Comparison of ENCODE assay signal across 8 mouse cellular contexts in the genomic region with DNA sequence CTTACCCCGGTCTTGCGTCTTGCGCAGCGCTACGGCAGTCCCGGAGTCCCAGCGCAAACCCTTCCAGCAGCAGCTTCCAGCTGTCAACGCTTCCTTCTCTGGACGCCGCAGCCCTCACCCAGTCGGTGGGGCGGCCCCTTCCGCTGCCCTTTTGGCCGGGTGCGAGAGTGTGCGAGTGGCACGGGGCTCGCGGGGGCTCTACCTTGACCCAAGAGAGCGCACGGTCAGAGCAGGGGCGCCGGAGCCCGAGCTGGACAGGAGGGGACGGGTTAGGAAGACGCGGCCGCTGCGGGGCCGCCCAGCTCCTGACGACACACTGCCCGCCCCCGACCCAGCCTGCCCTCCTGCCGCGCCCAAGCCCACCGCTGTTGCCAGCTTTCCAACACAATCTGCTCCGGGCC. TPM values are rescaled to one million over a fixed set of nuclear protein-coding genes. Genes with fewer than 3 reads are reported as not detected.
A peak's percentile ranks its signal among the peaks of the same experiment; 100 is the strongest.
DNase-seq lines count a peak whose midpoint lies in the region; ATAC-seq lines count a peak whose summit lies in the region.

No protein-coding gene starts in this region.

- no peaks in the 10 kb centered on the region for H3K36me3 ChIP-seq in embryonic facial prominence, embryonic 12.5 days
- no peaks in the 10 kb centered on the region for H3K36me3 ChIP-seq in heart, embryonic 10.5 days
- H3K36me3 ChIP-seq in kidney, embryonic 14.5 days (ENCODE audit: control insufficient read depth, insufficient read depth, low read length), result no peaks in the 10 kb centered on the region
- H3K36me3 ChIP-seq in neural tube, embryonic 15.5 days, result no peaks in the 10 kb centered on the region

- H3K4me3 ChIP-seq in embryonic facial prominence, embryonic 12.5 days, result peak overlapping the region; percentile 62
- peak overlapping the region; percentile 69 for H3K4me3 ChIP-seq in heart, embryonic 10.5 days
- peak overlapping the region; percentile 57 for H3K4me3 ChIP-seq in kidney, embryonic 14.5 days (ENCODE audit: low read length)
- peak overlapping the region; percentile 58 for H3K4me3 ChIP-seq in neural tube, embryonic 15.5 days (replicated peaks)

- peak; percentile 57 for DNase-seq in 3134 (ENCODE audit: extremely low read depth, insufficient read length, low spot score)
- peak; percentile 82 for DNase-seq in adrenal gland, adult 2 months
- DNase-seq in heart, embryonic 10.5 days (ENCODE audit: low spot score), result peak; percentile 84
- DNase-seq in lung, adult 18-20 months, result peak; percentile 70 to 71
- peak; percentile 44 for DNase-seq in thymus, postnatal 0 days (ENCODE audit: low spot score)

- H3K9me3 ChIP-seq in embryonic facial prominence, embryonic 12.5 days, result no peaks in the 10 kb centered on the region
- no peaks in the 10 kb centered on the region for H3K9me3 ChIP-seq in heart, embryonic 10.5 days
- H3K9me3 ChIP-seq in kidney, embryonic 14.5 days (ENCODE audit: control insufficient read depth, low read length), result no peaks in the 10 kb centered on the region
- H3K9me3 ChIP-seq in neural tube, embryonic 15.5 days (replicated peaks), result no peaks in the 10 kb centered on the region

- H3K4me2 ChIP-seq in embryonic facial prominence, embryonic 12.5 days (replicated peaks), result peak overlapping the region; percentile 89
- H3K4me2 ChIP-seq in kidney, embryonic 14.5 days (replicated peaks; ENCODE audit: low read depth, low read length), result peak overlapping the region; percentile 95
- peak overlapping the region; percentile 97 for H3K4me2 ChIP-seq in neural tube, embryonic 15.5 days

- H3K27ac ChIP-seq in embryonic facial prominence, embryonic 12.5 days, result peak overlapping the region; percentile 19; the same call in 1 of the 2 replicates
- peak overlapping the region; percentile 82 for H3K27ac ChIP-seq in heart, embryonic 10.5 days
- no peak overlapping the region for H3K27ac ChIP-seq in kidney, embryonic 14.5 days (ENCODE audit: low read depth, low read length)
- peak overlapping the region; percentile 25; the same call in 1 of the 2 replicates for H3K27ac ChIP-seq in neural tube, embryonic 15.5 days (replicated peaks)

- under 1% methylated on average over 37 of the region's 37 CpGs for WGBS in embryonic facial prominence, embryonic 12.5 days
- WGBS in heart, embryonic 10.5 days, result under 1% methylated on average over 36 of the region's 37 CpGs
- WGBS in kidney, embryonic 14.5 days, result 0% methylated on average over 37 of the region's 37 CpGs
- under 1% methylated on average over 37 of the region's 37 CpGs for WGBS in neural tube, embryonic 15.5 days

- peaks cover 19% of the 10 kb centered on the region for H3K4me1 ChIP-seq in embryonic facial prominence, embryonic 12.5 days
- peaks cover 26% of the 10 kb centered on the region for H3K4me1 ChIP-seq in heart, embryonic 10.5 days
- peaks cover 11% of the 10 kb centered on the region; the same call in 1 of the 2 replicates for H3K4me1 ChIP-seq in kidney, embryonic 14.5 days (ENCODE audit: control insufficient read depth, insufficient read depth, low read length)
- peaks cover 28% of the 10 kb centered on the region for H3K4me1 ChIP-seq in neural tube, embryonic 15.5 days

- peak overlapping the region; percentile 68 for H3K9ac ChIP-seq in embryonic facial prominence, embryonic 12.5 days
- peak overlapping the region; percentile 67 for H3K9ac ChIP-seq in kidney, embryonic 14.5 days (ENCODE audit: low read depth, low read length)
- H3K9ac ChIP-seq in neural tube, embryonic 15.5 days (replicated peaks), result peak overlapping the region; percentile 69

- ATAC-seq in embryonic facial prominence, embryonic 12.5 days (ENCODE audit: insufficient number of reproducible peaks, insufficient read depth, low FRiP score, low TSS enrichment), result peak; percentile 43; the same call in 1 of the 2 replicates
- peak; percentile 50 for ATAC-seq in kidney, embryonic 14.5 days (ENCODE audit: low FRiP score, low TSS enrichment)
- ATAC-seq in neural tube, embryonic 15.5 days (ENCODE audit: low FRiP score), result no peak

- H3K27me3 ChIP-seq in embryonic facial prominence, embryonic 12.5 days, result peaks cover 4% of the 10 kb centered on the region
- H3K27me3 ChIP-seq in heart, embryonic 10.5 days (ENCODE audit: insufficient read depth, poor library complexity, severe bottlenecking), result peaks cover 27% of the 10 kb centered on the region
- peaks cover 12% of the 10 kb centered on the region; the same call in 1 of the 2 replicates for H3K27me3 ChIP-seq in kidney, embryonic 14.5 days (ENCODE audit: control insufficient read depth, insufficient read depth, low read length)
- peaks cover 45% of the 10 kb centered on the region for H3K27me3 ChIP-seq in neural tube, embryonic 15.5 days (replicated peaks)

RNA-seq across cellular contexts. Expression of a gene that starts 0.9 kb away (rescaled TPM):
- 10 to 100 TPM; 11.4 to 26.1 TPM for total RNA-seq in adrenal gland, adult 2 months (2021)
- polyA plus RNA-seq in adrenal gland, adult 2 months (2012; rRNA removed), result 10.5 and 11.0 TPM in 2 replicates
- 9.3 and 10.4 TPM in 2 replicates for polyA plus RNA-seq in embryonic facial prominence, embryonic 12.5 days (2016; fragmentation: Nextera tagmentation; extraction: Ambion mirVana)
- 3.9 and 4.4 TPM in 2 replicates for polyA plus RNA-seq in heart, embryonic 10.5 days (2016; fragmentation: Nextera tagmentation; extraction: Ambion mirVana)
- 4.1 and 4.7 TPM in 2 replicates for polyA plus RNA-seq in kidney, embryonic 14.5 days (2014; fragmentation: Nextera tagmentation; extraction: Ambion mirVana)
- polyA plus RNA-seq in neural tube, embryonic 15.5 days (2015; fragmentation: Nextera tagmentation; extraction: Ambion mirVana), result 7.7 and 13.2 TPM in 2 replicates
- 135 and 136 TPM in 2 replicates for polyA plus RNA-seq in thymus, postnatal 0 days (2015; fragmentation: Nextera tagmentation; extraction: Ambion mirVana)

RNA-seq across cellular contexts. Expression of a gene that starts 3.9 kb away (rescaled TPM):
- total RNA-seq in adrenal gland, adult 2 months (2021), result 10 to 100 TPM; 22.9 to 26.5 TPM
- 11.5 and 15.5 TPM in 2 replicates for polyA plus RNA-seq in adrenal gland, adult 2 months (2012; rRNA removed)
- 48.9 and 53.1 TPM in 2 replicates for polyA plus RNA-seq in embryonic facial prominence, embryonic 12.5 days (2016; fragmentation: Nextera tagmentation; extraction: Ambion mirVana)
- 31.8 and 45.4 TPM in 2 replicates for polyA plus RNA-seq in heart, embryonic 10.5 days (2016; fragmentation: Nextera tagmentation; extraction: Ambion mirVana)
- polyA plus RNA-seq in kidney, embryonic 14.5 days (2014; fragmentation: Nextera tagmentation; extraction: Ambion mirVana), result 41.3 and 55.4 TPM in 2 replicates
- polyA plus RNA-seq in neural tube, embryonic 15.5 days (2015; fragmentation: Nextera tagmentation; extraction: Ambion mirVana), result 41.7 and 42.7 TPM in 2 replicates
- polyA plus RNA-seq in thymus, postnatal 0 days (2015; fragmentation: Nextera tagmentation; extraction: Ambion mirVana), result 74.7 and 79.2 TPM in 2 replicates

RNA-seq across cellular contexts. Expression of a gene that starts 39.0 kb away (rescaled TPM):
- 10 to 100 TPM; 12.6 to 16.2 TPM for total RNA-seq in adrenal gland, adult 2 months (2021)
- polyA plus RNA-seq in adrenal gland, adult 2 months (2012; rRNA removed), result 10.5 and 10.7 TPM in 2 replicates
- polyA plus RNA-seq in embryonic facial prominence, embryonic 12.5 days (2016; fragmentation: Nextera tagmentation; extraction: Ambion mirVana), result 134 and 143 TPM in 2 replicates
- 106 and 110 TPM in 2 replicates for polyA plus RNA-seq in heart, embryonic 10.5 days (2016; fragmentation: Nextera tagmentation; extraction: Ambion mirVana)
- polyA plus RNA-seq in kidney, embryonic 14.5 days (2014; fragmentation: Nextera tagmentation; extraction: Ambion mirVana), result 98.1 and 103 TPM in 2 replicates
- polyA plus RNA-seq in neural tube, embryonic 15.5 days (2015; fragmentation: Nextera tagmentation; extraction: Ambion mirVana), result 16.1 and 33.7 TPM in 2 replicates
- 115 and 117 TPM in 2 replicates for polyA plus RNA-seq in thymus, postnatal 0 days (2015; fragmentation: Nextera tagmentation; extraction: Ambion mirVana)

RNA-seq across cellular contexts. Expression of a gene that starts 39.8 kb away (rescaled TPM):
- 1 to 10 TPM in 1 of 2 experiments, under 1 TPM in 1; 0.86 to 1.0 TPM for total RNA-seq in adrenal gland, adult 2 months (2021)
- 0.30 and 0.76 TPM in 2 replicates for polyA plus RNA-seq in adrenal gland, adult 2 months (2012; rRNA removed)
- polyA plus RNA-seq in embryonic facial prominence, embryonic 12.5 days (2016; fragmentation: Nextera tagmentation; extraction: Ambion mirVana), result 26.3 and 48.0 TPM in 2 replicates
- 0.75 and 0.89 TPM in 2 replicates for polyA plus RNA-seq in heart, embryonic 10.5 days (2016; fragmentation: Nextera tagmentation; extraction: Ambion mirVana)
- 1.0 and 2.6 TPM in 2 replicates for polyA plus RNA-seq in kidney, embryonic 14.5 days (2014; fragmentation: Nextera tagmentation; extraction: Ambion mirVana)
- polyA plus RNA-seq in neural tube, embryonic 15.5 days (2015; fragmentation: Nextera tagmentation; extraction: Ambion mirVana), result 0.49 and 1.1 TPM in 2 replicates
- polyA plus RNA-seq in thymus, postnatal 0 days (2015; fragmentation: Nextera tagmentation; extraction: Ambion mirVana), result 1.1 and 1.3 TPM in 2 replicates

RNA-seq across cellular contexts. Expression of a gene that starts 46.9 kb away (rescaled TPM):
- 10 to 100 TPM; 35.8 to 64.4 TPM for total RNA-seq in adrenal gland, adult 2 months (2021)
- polyA plus RNA-seq in adrenal gland, adult 2 months (2012; rRNA removed), result 16.0 and 16.8 TPM in 2 replicates
- polyA plus RNA-seq in embryonic facial prominence, embryonic 12.5 days (2016; fragmentation: Nextera tagmentation; extraction: Ambion mirVana), result 0.42 and 0.93 TPM in 2 replicates
- polyA plus RNA-seq in heart, embryonic 10.5 days (2016; fragmentation: Nextera tagmentation; extraction: Ambion mirVana), result 0.28 and 1.7 TPM in 2 replicates
- polyA plus RNA-seq in kidney, embryonic 14.5 days (2014; fragmentation: Nextera tagmentation; extraction: Ambion mirVana), result 0.24 and 0.60 TPM in 2 replicates
- 0.56 and 0.88 TPM in 2 replicates for polyA plus RNA-seq in neural tube, embryonic 15.5 days (2015; fragmentation: Nextera tagmentation; extraction: Ambion mirVana)
- polyA plus RNA-seq in thymus, postnatal 0 days (2015; fragmentation: Nextera tagmentation; extraction: Ambion mirVana), result 0.48 and 0.67 TPM in 2 replicates
